Comparison of ENCODE assay signal across 8 mouse cellular contexts in the genomic region with DNA sequence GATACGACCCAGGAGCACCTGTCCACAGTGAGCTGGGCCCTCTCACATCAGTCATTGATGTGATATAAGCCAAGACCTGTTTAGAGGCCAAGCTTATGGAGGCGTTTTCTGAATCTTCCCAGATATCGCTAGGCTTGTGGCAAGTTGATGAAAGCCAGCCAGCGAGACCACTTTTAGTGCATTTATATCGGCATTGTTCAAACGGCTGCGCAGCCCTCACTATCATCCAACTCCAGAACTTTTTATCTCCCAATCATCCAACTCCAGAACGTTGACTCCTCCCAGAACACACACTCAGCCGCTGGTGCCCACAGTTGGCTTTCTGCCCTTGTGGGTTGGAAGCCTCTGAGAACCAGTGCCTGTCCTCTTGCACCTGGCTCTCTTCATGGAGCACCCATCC. TPM values are rescaled to one million over a fixed set of nuclear protein-coding genes. Genes with fewer than 3 reads are reported as not detected.
DNase-seq lines count a peak whose midpoint lies in the region; ATAC-seq and TF ChIP-seq lines count a peak whose summit lies in the region.

No protein-coding gene starts in this region.

- DNase-seq in gastrocnemius, adult 2 months, result no peak
- no peak for DNase-seq in gastrocnemius, postnatal 4 days (ENCODE audit: low spot score in 2 of 2)
- no peak for DNase-seq in adrenal gland, adult (ENCODE audit: inconsistent age in 2 of 2, low spot score in 1 of 2)
- DNase-seq in thymus, postnatal 25 days, result no peak

- no peaks in the 10 kb centered on the region for H3K9me3 ChIP-seq in hindbrain, embryonic 13.5 days
- H3K9me3 ChIP-seq in midbrain, embryonic 12.5 days, result no peaks in the 10 kb centered on the region

- peaks cover 28% of the 10 kb centered on the region for H3K4me1 ChIP-seq in bone marrow macrophage, adult 2 months (ENCODE audit: control insufficient read depth, insufficient read depth, low read length)
- peaks cover 22% of the 10 kb centered on the region for H3K4me1 ChIP-seq in hindbrain, embryonic 13.5 days (replicated peaks)
- H3K4me1 ChIP-seq in midbrain, embryonic 12.5 days, result peaks cover 10% of the 10 kb centered on the region

- 0 out of 2 replicates have a peak overlapping the region, but pooled peaks have one; percentile 89 for H3K9ac ChIP-seq in hindbrain, embryonic 13.5 days
- H3K9ac ChIP-seq in midbrain, embryonic 12.5 days (replicated peaks), result no peak overlapping the region

- H3K27me3 ChIP-seq in hindbrain, embryonic 13.5 days, result peaks cover 5% of the 10 kb centered on the region; the same call in 1 of the 2 replicates
- 0 out of 2 replicates have a peak, but pooled peaks cover 3% of the 10 kb centered on the region for H3K27me3 ChIP-seq in midbrain, embryonic 12.5 days

- TF ChIP-seq CTCF in gastrocnemius, adult 2 months (IDR thresholded peaks at IDR 0.05), result no peak
- no peak for TF ChIP-seq CTCF in bone marrow macrophage, adult 2 months (IDR thresholded peaks at IDR 0.05; ENCODE audit: low read depth, low read length)

- H3K4me3 ChIP-seq in gastrocnemius, adult 2 months, result peak overlapping the region; percentile 76
- H3K4me3 ChIP-seq in bone marrow macrophage, adult 2 months (ENCODE audit: insufficient read depth, low read length), result peak overlapping the region; percentile 86; the same call in 1 of the 2 replicates
- peak overlapping the region; percentile 69 for H3K4me3 ChIP-seq in hindbrain, embryonic 13.5 days
- peak overlapping the region; percentile 84 for H3K4me3 ChIP-seq in midbrain, embryonic 12.5 days

- no peak for TF ChIP-seq POLR2A in bone marrow macrophage, adult 2 months (IDR thresholded peaks at IDR 0.05; ENCODE audit: borderline replicate concordance, low read depth, low read length)

- WGBS in hindbrain, embryonic 13.5 days, result 93% methylated on average over 9 of the region's 9 CpGs
- 90% methylated on average over 9 of the region's 9 CpGs for WGBS in midbrain, embryonic 12.5 days

- H3K36me3 ChIP-seq in hindbrain, embryonic 13.5 days, result peaks cover 6% of the 10 kb centered on the region; the same call in 1 of the 2 replicates
- no peaks in the 10 kb centered on the region for H3K36me3 ChIP-seq in midbrain, embryonic 12.5 days

- ATAC-seq in hindbrain, embryonic 13.5 days (ENCODE audit: low FRiP score), result no peak
- ATAC-seq in midbrain, embryonic 12.5 days (ENCODE audit: low FRiP score, low read depth), result no peak
- no peak for ATAC-seq in frontal cortex, adult (ENCODE audit: low TSS enrichment)

- H3K4me2 ChIP-seq in hindbrain, embryonic 13.5 days, result peak overlapping the region; percentile 73
- peak overlapping the region; percentile 54 for H3K4me2 ChIP-seq in midbrain, embryonic 12.5 days (replicated peaks)

- intact Hi-C loops in gastrocnemius, adult 2 months (cut with DNase I), result no loop called here

- peak overlapping the region; percentile 99 for H3K27ac ChIP-seq in gastrocnemius, adult 2 months
- peak overlapping the region; percentile 98 for H3K27ac ChIP-seq in bone marrow macrophage, adult 2 months (ENCODE audit: insufficient read depth, low read depth, low read length)
- H3K27ac ChIP-seq in hindbrain, embryonic 13.5 days, result peak overlapping the region; percentile 100
- no peak overlapping the region for H3K27ac ChIP-seq in midbrain, embryonic 12.5 days (replicated peaks)

RNA-seq across cellular contexts. Expression of a gene that starts 0.8 kb away (rescaled TPM):
- total RNA-seq in gastrocnemius, adult 2 months (2021), result 1 to 10 TPM; 6.7 to 9.3 TPM
- 10 to 100 TPM in 1 of 2 experiments, 1 to 10 TPM in 1; 9.9 to 10.0 TPM for total RNA-seq in gastrocnemius, postnatal 4 days (2021)
- polyA plus RNA-seq in bone marrow macrophage, adult 2 months (2012; ENCODE audit: insufficient read depth, insufficient read length, missing spikeins), result 3.3 and 4.7 TPM in 2 replicates
- polyA plus RNA-seq in hindbrain, embryonic 13.5 days (2015; fragmentation: Nextera tagmentation; extraction: Ambion mirVana), result 6.2 and 7.3 TPM in 2 replicates
- 6.2 and 7.3 TPM in 2 replicates for polyA plus RNA-seq in midbrain, embryonic 12.5 days (2016; fragmentation: Nextera tagmentation; extraction: Ambion mirVana)

RNA-seq across cellular contexts. Expression of a gene that starts 18.6 kb away (rescaled TPM):
- under 1 TPM; 0.10 to 0.20 TPM for total RNA-seq in gastrocnemius, adult 2 months (2021)
- 1 to 10 TPM; 1.7 to 2.1 TPM for total RNA-seq in gastrocnemius, postnatal 4 days (2021)
- polyA plus RNA-seq in bone marrow macrophage, adult 2 months (2012; ENCODE audit: insufficient read depth, insufficient read length, missing spikeins), result not detected in 2 replicates
- 0.14 and 0.17 TPM in 2 replicates for polyA plus RNA-seq in hindbrain, embryonic 13.5 days (2015; fragmentation: Nextera tagmentation; extraction: Ambion mirVana)
- polyA plus RNA-seq in midbrain, embryonic 12.5 days (2016; fragmentation: Nextera tagmentation; extraction: Ambion mirVana), result 0.10 TPM in 2 replicates

RNA-seq across cellular contexts. Expression of a gene that starts 27.6 kb away (rescaled TPM):
- total RNA-seq in gastrocnemius, adult 2 months (2021), result 10 to 100 TPM; 25.4 to 28.7 TPM
- 10 to 100 TPM; 27.4 to 29.9 TPM for total RNA-seq in gastrocnemius, postnatal 4 days (2021)
- 32.1 and 32.3 TPM in 2 replicates for polyA plus RNA-seq in bone marrow macrophage, adult 2 months (2012; ENCODE audit: insufficient read depth, insufficient read length, missing spikeins)
- 177 and 182 TPM in 2 replicates for polyA plus RNA-seq in hindbrain, embryonic 13.5 days (2015; fragmentation: Nextera tagmentation; extraction: Ambion mirVana)
- polyA plus RNA-seq in midbrain, embryonic 12.5 days (2016; fragmentation: Nextera tagmentation; extraction: Ambion mirVana), result 83.8 and 95.1 TPM in 2 replicates

RNA-seq across cellular contexts. Expression of a gene that starts 28.2 kb away (rescaled TPM):
- total RNA-seq in gastrocnemius, adult 2 months (2021), result 1,000 to 10,000 TPM; 1,792 to 1,942 TPM
- 100 to 1,000 TPM; 462 to 554 TPM for total RNA-seq in gastrocnemius, postnatal 4 days (2021)
- polyA plus RNA-seq in bone marrow macrophage, adult 2 months (2012; ENCODE audit: insufficient read depth, insufficient read length, missing spikeins), result 0.11 TPM in 1 of 2 replicates, not detected in the other
- 0.22 and 0.44 TPM in 2 replicates for polyA plus RNA-seq in hindbrain, embryonic 13.5 days (2015; fragmentation: Nextera tagmentation; extraction: Ambion mirVana)
- polyA plus RNA-seq in midbrain, embryonic 12.5 days (2016; fragmentation: Nextera tagmentation; extraction: Ambion mirVana), result 0.08 and 0.14 TPM in 2 replicates

RNA-seq across cellular contexts. Expression of a gene that starts 37.9 kb away (rescaled TPM):
- 10 to 100 TPM; 49.7 to 71.0 TPM for total RNA-seq in gastrocnemius, adult 2 months (2021)
- total RNA-seq in gastrocnemius, postnatal 4 days (2021), result 10 to 100 TPM; 29.8 to 35.1 TPM
- polyA plus RNA-seq in bone marrow macrophage, adult 2 months (2012; ENCODE audit: insufficient read depth, insufficient read length, missing spikeins), result 20.1 and 24.1 TPM in 2 replicates
- polyA plus RNA-seq in hindbrain, embryonic 13.5 days (2015; fragmentation: Nextera tagmentation; extraction: Ambion mirVana), result 92.9 and 96.8 TPM in 2 replicates
- 84.3 and 89.4 TPM in 2 replicates for polyA plus RNA-seq in midbrain, embryonic 12.5 days (2016; fragmentation: Nextera tagmentation; extraction: Ambion mirVana)
